Mouse (Mus musculus): ENCODE data around the gene Sash1. TPM values are rescaled to one million over a fixed set of nuclear protein-coding genes. Genes with fewer than 3 reads are reported as not detected.
A peak's percentile ranks its signal among the peaks of the same experiment; 100 is the strongest.

Gene Sash1
- polyA plus RNA-seq, 1 experiment from 2014 or later, result 4.4 TPM

DNA sequence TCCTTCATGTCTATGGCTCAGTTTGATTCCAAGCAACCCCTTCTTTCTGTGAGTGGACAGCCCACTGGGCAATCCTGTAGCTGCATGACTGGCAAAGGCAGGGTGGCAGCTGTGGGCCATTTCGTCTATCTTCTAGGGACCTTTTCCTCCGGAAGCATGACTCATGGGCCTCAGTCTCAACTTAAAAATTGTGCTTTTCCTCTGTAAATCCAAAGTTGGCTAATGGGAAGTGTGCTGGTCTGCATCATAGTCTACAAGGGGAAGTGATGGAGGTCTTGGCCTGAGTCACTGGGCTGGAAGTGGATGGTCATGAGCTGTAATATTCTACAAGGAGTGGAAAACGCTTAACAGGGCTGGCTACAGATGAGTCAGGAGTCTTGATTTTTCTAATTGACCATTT, 15.5 kb downstream of the Sash1 start:
- Histone ChIP-seq H3K27ac (no peak overlapping the region), H3K9ac (no peak overlapping the region), H3K4me2 (no peak overlapping the region), H3K4me1 (replicated peaks) (no peaks in the 10 kb centered on the region), H3K36me3 (no peaks in the 10 kb centered on the region), H3K9me3 (no peaks in the 10 kb centered on the region), H3K4me3 (no peak overlapping the region), H3K27me3 (no peaks in the 10 kb centered on the region)
- 87% methylated on average over 3 of the region's 3 CpGs for WGBS
- ATAC-seq (ENCODE audit: low FRiP score), result no peak

DNA sequence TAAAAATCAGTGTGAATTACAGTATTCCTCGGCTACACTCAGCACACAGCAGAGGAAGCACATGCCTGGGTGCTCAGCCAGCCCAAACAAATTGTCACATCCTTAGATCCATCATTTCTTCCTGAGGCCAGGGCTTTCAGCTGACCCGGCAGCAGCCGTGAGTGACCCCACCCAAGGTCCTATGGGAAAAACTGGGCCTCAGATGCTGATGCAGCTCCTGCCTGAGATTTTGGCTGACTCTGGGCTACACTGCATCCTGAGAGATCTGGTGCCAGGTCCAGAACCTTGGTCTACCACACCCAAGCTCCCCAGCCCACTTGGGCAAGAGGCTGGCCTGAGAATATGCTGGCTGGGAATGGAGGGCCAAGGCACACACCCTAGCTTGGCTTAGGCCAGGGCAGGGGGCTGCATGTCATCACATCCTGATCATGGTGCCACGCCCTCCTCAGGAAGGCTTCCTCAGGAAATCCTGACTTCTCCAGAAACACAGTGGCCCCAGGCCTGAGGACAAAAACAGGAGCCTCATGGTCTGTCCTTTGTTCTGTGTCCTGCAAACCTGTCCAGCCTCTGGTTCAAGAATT, 19.7 kb downstream of the Sash1 start:
- H3K4me1 ChIP-seq (replicated peaks), result no peaks in the 10 kb centered on the region
- H3K4me2 ChIP-seq, result no peak overlapping the region
- peak; percentile 21; the same call in 1 of the 2 replicates for ATAC-seq (ENCODE audit: low FRiP score)
- no peak overlapping the region for H3K9ac ChIP-seq
- no peak overlapping the region for H3K4me3 ChIP-seq
- H3K27ac ChIP-seq, result no peak overlapping the region
- no peaks in the 10 kb centered on the region for H3K36me3 ChIP-seq
- no peaks in the 10 kb centered on the region for H3K27me3 ChIP-seq
- no peaks in the 10 kb centered on the region for H3K9me3 ChIP-seq
- WGBS, result 83% methylated on average over 4 of the region's 4 CpGs

DNA sequence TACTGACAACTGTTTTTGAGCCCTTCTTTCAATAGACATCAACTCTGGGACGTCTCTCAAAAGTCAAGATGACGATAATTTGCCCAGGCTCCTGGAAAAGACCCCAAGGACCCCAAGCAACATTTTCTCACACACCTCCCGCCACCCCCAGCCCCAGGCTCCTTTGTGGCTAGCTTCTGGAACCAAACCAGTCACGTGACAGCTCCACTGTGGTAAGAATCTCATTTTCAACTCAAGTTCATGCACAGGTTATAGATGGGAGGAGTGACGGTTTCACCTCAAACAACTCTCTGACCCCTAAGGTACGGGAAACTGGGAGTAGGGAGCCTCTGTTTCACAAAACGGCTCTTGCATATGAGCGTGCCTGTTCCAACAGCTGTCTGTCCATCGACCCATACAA, 25.2 kb downstream of the Sash1 start:
- H3K4me2 ChIP-seq, result no peak overlapping the region
- no peak overlapping the region for H3K27ac ChIP-seq
- WGBS, result 84% methylated on average over 9 of the region's 9 CpGs
- no peak overlapping the region for H3K9ac ChIP-seq
- no peaks in the 10 kb centered on the region for H3K9me3 ChIP-seq
- ATAC-seq (ENCODE audit: low FRiP score), result no peak
- no peaks in the 10 kb centered on the region for H3K27me3 ChIP-seq
- no peaks in the 10 kb centered on the region for H3K36me3 ChIP-seq
- no peak overlapping the region for H3K4me3 ChIP-seq
- H3K4me1 ChIP-seq (replicated peaks), result 0 out of 2 replicates have a peak, but pooled peaks cover 7% of the 10 kb centered on the region

DNA sequence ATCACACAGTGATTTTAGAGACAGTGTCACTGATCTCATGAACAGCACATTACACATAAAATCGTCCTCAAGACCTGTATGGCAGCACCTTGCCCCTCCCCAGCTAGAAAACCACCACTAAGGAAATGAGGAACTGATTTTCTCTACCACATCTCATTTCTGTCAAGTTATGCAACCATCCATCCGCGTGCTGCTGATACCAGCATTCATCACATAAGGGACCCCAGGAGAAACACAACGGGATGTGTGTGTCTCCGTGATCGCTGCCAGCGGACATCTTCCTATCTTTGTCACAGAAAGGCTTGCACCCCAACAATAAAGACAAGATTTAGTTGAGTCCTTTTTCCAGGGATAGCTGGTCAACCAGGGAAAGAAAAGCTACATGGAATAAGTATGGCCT, 27.2 kb downstream of the Sash1 start:
- 96% methylated on average over 7 of the region's 7 CpGs for WGBS
- no peak overlapping the region for H3K4me3 ChIP-seq
- H3K27me3 ChIP-seq, result no peaks in the 10 kb centered on the region
- no peak overlapping the region for H3K27ac ChIP-seq
- ATAC-seq (ENCODE audit: low FRiP score), result no peak
- H3K9ac ChIP-seq, result no peak overlapping the region
- 0 out of 2 replicates have a peak, but pooled peaks cover 7% of the 10 kb centered on the region for H3K4me1 ChIP-seq (replicated peaks)
- H3K4me2 ChIP-seq, result no peak overlapping the region
- no peaks in the 10 kb centered on the region for H3K36me3 ChIP-seq
- no peaks in the 10 kb centered on the region for H3K9me3 ChIP-seq

DNA sequence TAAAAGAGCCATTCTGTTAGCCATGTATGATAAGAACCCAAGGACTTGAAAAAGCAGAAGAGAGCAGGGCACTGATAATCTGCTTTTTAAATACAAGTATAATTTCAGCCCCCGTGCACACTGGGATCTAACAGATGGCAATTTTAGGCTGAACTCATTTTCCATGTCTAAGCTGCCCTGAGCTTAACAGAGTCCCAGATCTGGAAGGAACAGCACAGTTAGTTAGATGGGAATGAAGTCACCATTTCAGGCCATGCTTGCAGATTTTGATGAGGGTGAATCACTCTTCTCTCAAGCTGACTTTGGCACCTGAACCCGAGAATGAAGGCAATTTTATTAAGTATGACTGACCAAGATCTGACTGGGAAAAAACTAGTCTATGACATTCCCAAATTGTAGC, 28.9 kb downstream of the Sash1 start:
- Histone ChIP-seq H3K9me3 (no peaks in the 10 kb centered on the region), H3K27ac (no peak overlapping the region), H3K4me3 (no peak overlapping the region), H3K36me3 (no peaks in the 10 kb centered on the region), H3K27me3 (no peaks in the 10 kb centered on the region), H3K4me1 (replicated peaks) (0 out of 2 replicates have a peak, but pooled peaks cover 7% of the 10 kb centered on the region), H3K4me2 (no peak overlapping the region), H3K9ac (no peak overlapping the region)
- no peak for ATAC-seq (ENCODE audit: low FRiP score)
- 90% methylated on average over 2 of the region's 2 CpGs for WGBS

DNA sequence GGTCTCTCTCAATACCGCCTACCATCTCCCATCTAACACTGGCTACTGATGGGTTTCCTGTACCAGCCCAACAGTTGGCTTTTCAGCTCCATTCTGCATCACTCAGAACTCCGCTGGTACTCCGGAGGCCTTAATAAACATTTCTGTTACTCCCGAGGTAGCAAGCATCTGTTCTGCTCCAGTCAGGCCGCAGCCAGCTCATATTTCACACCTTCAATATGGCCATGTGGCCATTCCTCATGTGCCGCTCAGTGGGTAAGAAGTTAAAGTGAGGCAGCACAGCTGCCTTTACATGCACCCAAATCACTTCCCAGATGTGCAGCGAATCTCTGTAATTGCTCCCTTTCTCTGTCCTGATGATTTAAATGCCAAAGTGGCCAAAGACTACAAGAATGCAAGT, 32.5 kb downstream of the Sash1 start:
- ATAC-seq (ENCODE audit: low FRiP score), result no peak

DNA sequence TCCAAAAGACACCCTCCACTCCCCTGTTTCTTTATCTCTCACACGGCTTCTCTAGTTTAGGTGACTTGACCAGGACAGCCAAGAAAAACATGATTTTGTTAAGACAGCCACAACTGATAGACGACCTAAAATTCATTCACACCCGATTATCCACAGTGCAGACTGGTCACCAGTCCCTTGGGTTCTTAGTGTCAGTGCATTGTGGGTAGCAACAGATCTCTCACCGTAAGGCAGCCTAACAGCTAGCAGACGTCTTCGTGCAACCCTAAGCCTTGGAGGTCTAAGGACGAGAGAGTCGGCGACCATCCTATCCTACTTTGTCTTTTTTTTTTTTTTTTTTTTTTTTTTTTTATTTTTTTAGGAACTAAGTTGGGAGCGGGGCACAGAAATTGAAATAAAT, 34.2 kb downstream of the Sash1 start:
- ATAC-seq (ENCODE audit: low FRiP score), result no peak
- Histone ChIP-seq H3K36me3 (no peaks in the 10 kb centered on the region), H3K9me3 (no peaks in the 10 kb centered on the region), H3K27me3 (no peaks in the 10 kb centered on the region), H3K9ac (no peak overlapping the region), H3K27ac (no peak overlapping the region), H3K4me3 (no peak overlapping the region), H3K4me1 (replicated peaks) (peaks cover 19% of the 10 kb centered on the region), H3K4me2 (no peak overlapping the region)
- WGBS, result 80% methylated on average over 10 of the region's 10 CpGs

More for the DNA sequence above, 32.5 kb downstream of the Sash1 start:
- 72% methylated on average over 7 of the region's 7 CpGs for WGBS
- Histone ChIP-seq H3K36me3 (no peaks in the 10 kb centered on the region), H3K9ac (no peak overlapping the region), H3K4me2 (no peak overlapping the region), H3K27ac (no peak overlapping the region), H3K27me3 (no peaks in the 10 kb centered on the region), H3K9me3 (no peaks in the 10 kb centered on the region), H3K4me3 (no peak overlapping the region), H3K4me1 (replicated peaks) (peaks cover 10% of the 10 kb centered on the region; the same call in 1 of the 2 replicates)

DNA sequence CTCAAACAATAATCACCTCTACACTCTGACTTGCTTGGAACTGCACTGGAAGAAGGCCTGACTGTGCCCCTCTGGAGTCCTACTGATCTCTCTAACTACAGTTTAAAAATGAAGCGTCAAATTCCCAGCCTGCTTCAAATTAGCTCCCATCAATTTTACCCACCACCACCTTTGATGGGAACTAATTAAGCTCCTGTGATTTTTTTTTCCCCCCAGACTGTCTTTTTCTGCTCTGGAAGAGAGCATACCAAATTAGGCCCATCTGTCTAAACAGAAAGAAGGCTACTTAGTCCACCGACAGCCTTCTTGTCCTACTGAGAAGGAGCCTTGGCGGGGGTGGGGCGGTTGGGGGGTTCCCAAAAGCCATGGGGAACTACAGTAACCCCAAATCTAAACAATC, 37.9 kb downstream of the Sash1 start:
- Histone ChIP-seq H3K27ac (peak overlapping the region; percentile 26; the same call in 1 of the 2 replicates), H3K4me1 (replicated peaks) (peaks cover 22% of the 10 kb centered on the region), H3K27me3 (no peaks in the 10 kb centered on the region), H3K4me2 (no peak overlapping the region), H3K9ac (no peak overlapping the region), H3K4me3 (no peak overlapping the region), H3K36me3 (no peaks in the 10 kb centered on the region), H3K9me3 (no peaks in the 10 kb centered on the region)
- 57% methylated on average over 4 of the region's 4 CpGs for WGBS
- ATAC-seq (ENCODE audit: low FRiP score), result peak; percentile 60

DNA sequence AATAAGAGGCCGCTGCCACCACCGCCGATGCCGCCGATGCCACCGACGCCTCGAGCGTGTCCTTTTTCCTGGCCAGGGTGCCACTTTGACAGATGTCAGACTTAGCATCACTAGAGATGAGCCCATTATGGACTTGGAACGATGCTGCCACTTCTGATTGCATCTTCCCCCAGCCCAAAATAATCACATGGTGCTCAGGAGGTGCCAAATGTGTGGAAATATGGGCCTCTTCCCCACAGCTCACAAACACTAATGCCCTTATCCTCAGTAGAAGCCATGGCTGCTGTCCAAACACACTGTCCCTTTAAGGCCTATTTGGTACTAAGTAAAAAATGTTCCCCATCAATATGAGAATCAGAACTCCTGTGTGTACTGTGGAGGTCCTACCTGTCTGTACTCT, 39.6 kb downstream of the Sash1 start:
- no peak overlapping the region for H3K27ac ChIP-seq
- 87% methylated on average over 10 of the region's 10 CpGs for WGBS
- no peaks in the 10 kb centered on the region for H3K27me3 ChIP-seq
- no peak overlapping the region for H3K4me3 ChIP-seq
- H3K4me2 ChIP-seq, result no peak overlapping the region
- no peak overlapping the region for H3K9ac ChIP-seq
- H3K4me1 ChIP-seq (replicated peaks), result peaks cover 18% of the 10 kb centered on the region
- no peaks in the 10 kb centered on the region for H3K9me3 ChIP-seq
- no peaks in the 10 kb centered on the region for H3K36me3 ChIP-seq
- ATAC-seq (ENCODE audit: low FRiP score), result no peak

DNA sequence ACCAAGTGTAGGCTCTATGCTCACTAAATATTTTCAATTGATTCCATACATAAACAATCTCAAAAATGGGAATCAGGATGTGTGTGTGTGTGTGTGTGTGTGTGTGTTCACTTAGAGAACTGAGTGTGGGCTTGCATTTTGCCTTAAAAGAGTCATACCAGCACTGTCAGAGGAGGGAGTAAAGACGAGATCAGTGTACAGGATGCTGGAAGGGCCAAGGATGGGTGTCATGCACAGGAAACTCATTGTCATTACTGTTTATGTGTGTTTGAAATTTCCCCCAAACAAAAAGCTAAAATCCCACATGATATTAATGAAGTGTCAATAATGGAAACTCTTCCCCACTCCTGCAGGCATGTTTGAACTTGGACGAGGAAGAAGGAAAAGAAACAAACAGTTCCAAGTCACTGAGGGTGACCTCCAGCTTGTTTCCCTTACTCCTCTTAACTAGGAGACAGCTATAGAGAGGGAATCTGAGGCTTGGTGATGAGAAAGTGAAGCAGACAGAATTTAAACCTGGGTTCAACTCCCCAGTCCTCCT, 40.6 kb downstream of the Sash1 start:
- Histone ChIP-seq H3K9ac (no peak overlapping the region), H3K27me3 (no peaks in the 10 kb centered on the region), H3K27ac (no peak overlapping the region), H3K4me2 (no peak overlapping the region), H3K4me1 (replicated peaks) (peaks cover 17% of the 10 kb centered on the region), H3K4me3 (no peak overlapping the region), H3K9me3 (no peaks in the 10 kb centered on the region), H3K36me3 (no peaks in the 10 kb centered on the region)
- ATAC-seq (ENCODE audit: low FRiP score), result no peak
- 82% methylated on average over 2 of the region's 2 CpGs for WGBS

DNA sequence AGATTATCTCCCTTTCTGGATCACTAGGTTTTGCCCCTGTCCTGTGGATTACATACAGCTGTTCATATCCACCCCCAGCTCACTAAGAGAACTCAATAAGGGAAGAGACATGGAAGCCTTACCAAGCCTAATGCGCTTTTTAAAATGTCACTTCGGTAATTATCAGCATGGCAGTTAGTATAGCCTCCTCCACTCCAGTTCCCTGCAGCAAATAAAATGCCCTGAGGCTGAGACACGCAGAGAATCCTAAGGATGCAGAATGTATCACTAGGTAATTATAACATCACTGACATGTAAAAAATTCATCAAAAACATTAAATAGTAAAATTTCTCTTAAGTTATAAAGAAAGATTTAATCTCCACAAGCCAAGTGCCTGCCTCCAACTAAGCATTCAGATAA, 45.9 kb downstream of the Sash1 start:
- H3K4me1 ChIP-seq (replicated peaks), result peaks cover 14% of the 10 kb centered on the region
- no peaks in the 10 kb centered on the region for H3K36me3 ChIP-seq
- no peaks in the 10 kb centered on the region for H3K9me3 ChIP-seq
- 60% methylated on average over 3 of the region's 3 CpGs for WGBS
- no peaks in the 10 kb centered on the region for H3K27me3 ChIP-seq
- ATAC-seq (ENCODE audit: low FRiP score), result no peak
- no peak overlapping the region for H3K4me2 ChIP-seq
- no peak overlapping the region for H3K4me3 ChIP-seq
- no peak overlapping the region for H3K27ac ChIP-seq
- H3K9ac ChIP-seq, result no peak overlapping the region

DNA sequence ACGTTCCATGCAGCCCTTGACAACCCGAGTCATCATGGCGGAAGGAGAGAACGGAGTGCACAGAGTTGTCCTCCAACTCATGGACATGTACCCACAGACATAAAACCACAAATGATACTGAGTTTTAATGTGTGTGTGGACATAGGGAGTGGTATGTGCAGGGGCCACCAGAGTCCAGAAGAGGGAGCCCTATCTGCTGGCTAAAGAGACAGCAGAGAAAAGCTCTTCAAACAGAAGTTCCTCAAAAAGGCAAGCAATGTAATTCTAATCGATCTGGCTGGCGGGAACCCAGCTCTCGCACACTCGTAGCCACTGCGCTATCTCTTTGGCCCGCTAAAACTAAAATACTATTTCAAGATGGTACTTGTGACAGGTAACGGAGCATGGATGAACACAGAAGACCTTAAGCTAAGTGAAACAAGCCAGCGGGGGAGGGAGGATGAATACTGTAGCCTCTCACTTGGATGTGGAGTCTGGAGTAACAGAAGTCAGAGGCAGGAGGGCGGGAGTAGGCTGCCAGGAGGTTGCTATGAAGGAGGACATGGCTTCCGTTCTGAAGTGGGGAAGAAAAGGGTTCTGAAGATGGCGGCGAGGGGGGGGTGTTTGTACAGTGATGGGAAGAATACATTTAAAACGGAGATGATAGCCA, 51.9 kb downstream of the Sash1 start:
- Histone ChIP-seq H3K36me3 (no peaks in the 10 kb centered on the region), H3K9me3 (no peaks in the 10 kb centered on the region), H3K27ac (no peak overlapping the region), H3K4me1 (replicated peaks) (no peaks in the 10 kb centered on the region), H3K4me3 (no peak overlapping the region), H3K4me2 (no peak overlapping the region), H3K9ac (no peak overlapping the region), H3K27me3 (no peaks in the 10 kb centered on the region)
- ATAC-seq (ENCODE audit: low FRiP score), result no peak
- WGBS, result 93% methylated on average over 17 of the region's 17 CpGs

DNA sequence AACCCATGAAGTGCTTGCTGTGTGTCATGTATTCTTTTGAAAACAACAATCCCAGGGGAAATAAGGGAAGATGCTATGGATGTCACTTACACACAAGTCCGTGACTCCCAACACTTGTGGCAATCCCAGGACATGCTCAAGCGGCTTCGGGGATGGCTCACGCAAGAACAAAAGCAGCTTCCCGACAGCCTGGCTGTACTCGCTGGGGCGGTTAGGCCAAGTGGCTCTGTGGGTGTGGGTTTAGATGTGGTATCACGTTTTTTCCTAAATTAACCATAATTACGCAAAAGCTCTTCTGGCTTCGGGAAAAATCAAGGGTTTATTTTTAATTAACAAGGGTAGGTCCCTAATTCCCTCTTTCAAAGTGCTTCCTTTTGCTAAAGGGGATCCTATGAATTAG, 59.6 kb downstream of the Sash1 start:
- no peak overlapping the region for H3K27ac ChIP-seq
- H3K36me3 ChIP-seq, result no peaks in the 10 kb centered on the region
- H3K27me3 ChIP-seq, result no peaks in the 10 kb centered on the region
- 0 out of 2 replicates have a peak, but pooled peaks have one; percentile 49 for ATAC-seq (ENCODE audit: low FRiP score)
- no peak overlapping the region for H3K9ac ChIP-seq
- H3K4me1 ChIP-seq (replicated peaks), result no peaks in the 10 kb centered on the region
- no peak overlapping the region for H3K4me2 ChIP-seq
- H3K9me3 ChIP-seq, result no peaks in the 10 kb centered on the region
- 61% methylated on average over 10 of the region's 10 CpGs for WGBS
- no peak overlapping the region for H3K4me3 ChIP-seq
